Mouse (Mus musculus): Measurements from ENCODE around the gene Trmu. TPM values are rescaled to one million over a fixed set of nuclear protein-coding genes. Genes with fewer than 3 reads are reported as not detected.

Trmu gene
- 22.1 and 22.2 TPM in 2 replicates for polyA plus RNA-seq (2012; rRNA removed)

GRCm38 (mm10) chr15:85878848-85879497 lies at the start of gene Trmu:
TSS of gene Trmu (plus strand) at chr15:85879312.

GRCm38 (mm10) chr15:85831954-85832590 lies 47.0 kb upstream of the Trmu start, which contains the start of gene Ttc38:
TSS of gene Ttc38 (plus strand) at chr15:85832306.

GRCm38 (mm10) chr15:85859490-85860031 lies 19.6 kb upstream of the Trmu start, which contains the start of gene Gtse1:
TSS of gene Gtse1 (plus strand) at chr15:85859745.

Other genes with a start within 250 kb of the Trmu start
- 3.8 and 7.3 TPM in 2 replicates for gene Ppara, start 144.3 kb upstream of the Trmu start, polyA plus RNA-seq (2012; rRNA removed)
- 50.7 and 57.0 TPM in 2 replicates for gene Cdpf1, start 67.6 kb upstream of the Trmu start, polyA plus RNA-seq (2012; rRNA removed)
- gene Pkdrej, start 57.6 kb upstream of the Trmu start, polyA plus RNA-seq (2012; rRNA removed), result 0.74 and 0.79 TPM in 2 replicates
- gene Ttc38, start 47.0 kb upstream of the Trmu start, polyA plus RNA-seq (2012; rRNA removed), result 19.5 and 19.9 TPM in 2 replicates
- 7.4 and 9.2 TPM in 2 replicates for gene Gtse1, start 19.6 kb upstream of the Trmu start, polyA plus RNA-seq (2012; rRNA removed)
- 29.6 and 39.4 TPM in 2 replicates for gene Celsr1, start 154.5 kb downstream of the Trmu start, polyA plus RNA-seq (2012; rRNA removed)
- gene Gramd4, start 178.4 kb downstream of the Trmu start, polyA plus RNA-seq (2012; rRNA removed), result 27.5 and 32.3 TPM in 2 replicates

Measured in colon, adult 2 months (tissue).